In genomic region chr13:81740898-81741297, GRCm38 (mm10) we compare ENCODE assay signal across 14 mouse cellular contexts. TPM values are rescaled to one million over a fixed set of nuclear protein-coding genes. Genes with fewer than 3 reads are reported as not detected.
DNase-seq lines count a peak whose midpoint lies in the region; ATAC-seq lines count a peak whose summit lies in the region.
"Had no signal": no experiment of that assay in that cellular context is flagged by ENCODE, and none has a peak within 500 bp of the region (broad histone marks: within the 10 kb centered on the region; RNA-seq: fewer than 3 reads in every experiment).

No protein-coding gene starts in this region.

- H3K9ac ChIP-seq in heart, embryonic 11.5 days (ENCODE audit: low read depth, low read length), result no peak overlapping the region
- no peak overlapping the region for H3K9ac ChIP-seq in midbrain, embryonic 16.5 days (ENCODE audit: low read depth, low read length)
- H3K9ac ChIP-seq: embryonic facial prominence, embryonic 12.5 days; forebrain, postnatal 0 days; heart, embryonic 12.5 days had no signal

- no peaks in the 10 kb centered on the region for H3K4me1 ChIP-seq in heart, embryonic 11.5 days (ENCODE audit: control insufficient read depth, insufficient read depth, low read length)
- no peaks in the 10 kb centered on the region for H3K4me1 ChIP-seq in midbrain, embryonic 16.5 days (ENCODE audit: control insufficient read depth, insufficient read depth, low read length)
- H3K4me1 ChIP-seq: embryonic facial prominence, embryonic 12.5 days; heart, embryonic 12.5 days had no signal

- H3K27ac ChIP-seq in heart, embryonic 11.5 days (ENCODE audit: low read depth, low read length), result no peak overlapping the region
- H3K27ac ChIP-seq in macrophage, result peak overlapping the region; percentile 42
- no peak overlapping the region for H3K27ac ChIP-seq in midbrain, embryonic 16.5 days (ENCODE audit: low read length)
- H3K27ac ChIP-seq: embryonic facial prominence, embryonic 12.5 days; hindbrain, postnatal 0 days had no signal

- DNase-seq in heart, postnatal 4 days, result no peak
- DNase-seq in yolk sac, embryonic 10.5 days (ENCODE audit: low spot score), result no peak
- no peak for DNase-seq in cerebellum, adult 9-10 months
- DNase-seq: cerebellum, adult 2 months; forebrain, postnatal 0 days; thymus, postnatal 4 days had no signal

- WGBS in heart, embryonic 11.5 days (ENCODE audit: insufficient replicate concordance), result 37% methylated on average over 3 of the region's 3 CpGs
- WGBS in macrophage (ENCODE audit: missing documents), result 5% methylated on average over 3 of the region's 3 CpGs
- WGBS in midbrain, embryonic 16.5 days, result 58% methylated on average over 3 of the region's 3 CpGs

- H3K36me3 ChIP-seq in heart, embryonic 11.5 days (ENCODE audit: control insufficient read depth, insufficient read depth, low read length), result no peaks in the 10 kb centered on the region
- H3K36me3 ChIP-seq in macrophage (ENCODE audit: inconsistent target), result no peaks in the 10 kb centered on the region
- no peaks in the 10 kb centered on the region for H3K36me3 ChIP-seq in midbrain, embryonic 16.5 days (ENCODE audit: control insufficient read depth, insufficient read depth, low read length)
- H3K36me3 ChIP-seq: embryonic facial prominence, embryonic 12.5 days; heart, embryonic 12.5 days had no signal

- H3K27me3 ChIP-seq in heart, embryonic 11.5 days (ENCODE audit: control insufficient read depth, insufficient read depth, low read length), result no peaks in the 10 kb centered on the region
- H3K27me3 ChIP-seq in midbrain, embryonic 16.5 days (ENCODE audit: control insufficient read depth, insufficient read depth, low read depth, low read length), result no peaks in the 10 kb centered on the region
- H3K27me3 ChIP-seq: embryonic facial prominence, embryonic 12.5 days; heart, embryonic 12.5 days had no signal

- H3K4me2 ChIP-seq in heart, embryonic 11.5 days, result no peak overlapping the region
- H3K4me2 ChIP-seq in midbrain, embryonic 16.5 days (ENCODE audit: low read length), result no peak overlapping the region
- H3K4me2 ChIP-seq: embryonic facial prominence, embryonic 12.5 days; heart, embryonic 12.5 days had no signal

- no peaks in the 10 kb centered on the region for H3K79me2 ChIP-seq in macrophage (ENCODE audit: inconsistent target)

- ATAC-seq in heart, embryonic 11.5 days (replicated peaks; ENCODE audit: insufficient number of reproducible peaks, low FRiP score, low TSS enrichment), result 0 out of 2 replicates have a peak, but pooled peaks have one; percentile 10
- ATAC-seq in CD4-positive, CD25-positive, alpha-beta regulatory T cell, adult 4 months, result peak; percentile 37
- ATAC-seq in erythroid progenitor cell, adult 5-6 weeks (replicated peaks; ENCODE audit: low FRiP score, poor library complexity, severe bottlenecking), result peak; percentile 86
- ATAC-seq in midbrain, embryonic 16.5 days, result no peak
- ATAC-seq: forebrain, postnatal 0 days; hindbrain, postnatal 0 days had no signal

- no peak overlapping the region for H3K4me3 ChIP-seq in heart, embryonic 11.5 days (ENCODE audit: low read depth, low read length)
- no peak overlapping the region for H3K4me3 ChIP-seq in macrophage (ENCODE audit: inconsistent target)
- H3K4me3 ChIP-seq in midbrain, embryonic 16.5 days (ENCODE audit: low read depth, low read length), result no peak overlapping the region
- H3K4me3 ChIP-seq: embryonic facial prominence, embryonic 12.5 days; heart, embryonic 12.5 days had no signal

- no peaks in the 10 kb centered on the region for H3K9me3 ChIP-seq in heart, embryonic 11.5 days (replicated peaks; ENCODE audit: control insufficient read depth, low read length)
- no peaks in the 10 kb centered on the region for H3K9me3 ChIP-seq in midbrain, embryonic 16.5 days (replicated peaks; ENCODE audit: control insufficient read depth, low read length, poor library complexity, severe bottlenecking)
- H3K9me3 ChIP-seq: embryonic facial prominence, embryonic 12.5 days; heart, embryonic 12.5 days had no signal

RNA-seq across cellular contexts. Expression of gene Mblac2, which starts 29.8 kb away (rescaled TPM):
- polyA plus RNA-seq in heart, embryonic 11.5 days (2014; fragmentation: Nextera tagmentation; extraction: Ambion mirVana), result 6.1 and 6.6 TPM in 2 replicates
- total RNA-seq in heart, postnatal 4 days (2021), result 1 to 10 TPM; 2.4 to 3.0 TPM
- polyA plus RNA-seq in CD4-positive, CD25-positive, alpha-beta regulatory T cell, adult 4 months (2017; shearing (Covaris generic)), result 10 to 100 TPM in 1 of 2 experiments, 1 to 10 TPM in 1; 9.6 to 14.8 TPM
- total RNA-seq in erythroid progenitor cell, adult 5-6 weeks (2015; ENCODE audit: low replicate concordance), result 2.1 TPM in 1 of 2 replicates, not detected in the other
- total RNA-seq in erythroid progenitor cell, adult 5-6 weeks (2017; ENCODE audit: low replicate concordance), result not detected in 2 replicates
- total RNA-seq in macrophage (2018; cell fraction: chromatin; rRNA removed), result 1 to 10 TPM in 19 of 26 experiments, under 1 TPM in 6, not detected in 1; 0.27 to 9.7 (median 3.7) TPM
- total RNA-seq in macrophage (2018; cell fraction: cytosol; rRNA removed), result 1 to 10 TPM; 1.3 to 6.7 (median 4.3) TPM
- total RNA-seq in macrophage (2018; cell fraction: nucleus; rRNA removed), result 10 to 100 TPM in 3 of 26 experiments, 1 to 10 TPM in 21, under 1 TPM in 2; 0.79 to 12.0 (median 3.6) TPM
- polyA plus RNA-seq in macrophage (2018), result 4.7 to 8.1 TPM (median 5.0 TPM) in 3 replicates
- polyA plus RNA-seq in midbrain, embryonic 16.5 days (2015; fragmentation: Nextera tagmentation; extraction: Ambion mirVana), result 41.3 and 55.4 TPM in 2 replicates

RNA-seq across cellular contexts. Expression of gene Polr3g, which starts 30.1 kb away (rescaled TPM):
- polyA plus RNA-seq in heart, embryonic 11.5 days (2014; fragmentation: Nextera tagmentation; extraction: Ambion mirVana), result 22.5 and 26.2 TPM in 2 replicates
- 1 to 10 TPM; 3.4 to 4.4 TPM for total RNA-seq in heart, postnatal 4 days (2021)
- polyA plus RNA-seq in CD4-positive, CD25-positive, alpha-beta regulatory T cell, adult 4 months (2017; shearing (Covaris generic)), result 1 to 10 TPM; 6.8 to 8.4 TPM
- 3.4 and 10.8 TPM in 2 replicates for total RNA-seq in erythroid progenitor cell, adult 5-6 weeks (2015; ENCODE audit: low replicate concordance)
- total RNA-seq in erythroid progenitor cell, adult 5-6 weeks (2017; ENCODE audit: low replicate concordance), result 1.4 and 1.9 TPM in 2 replicates
- 10 to 100 TPM in 1 of 26 experiments, 1 to 10 TPM in 18, under 1 TPM in 6, not detected in 1; 0.25 to 11.1 (median 2.9) TPM for total RNA-seq in macrophage (2018; cell fraction: chromatin; rRNA removed)
- total RNA-seq in macrophage (2018; cell fraction: cytosol; rRNA removed), result 1 to 10 TPM; 1.2 to 7.2 (median 3.0) TPM
- 10 to 100 TPM in 1 of 26 experiments, 1 to 10 TPM in 21, under 1 TPM in 4; 0.51 to 11.6 (median 2.7) TPM for total RNA-seq in macrophage (2018; cell fraction: nucleus; rRNA removed)
- 3.6 to 12.2 TPM (median 8.5 TPM) in 3 replicates for polyA plus RNA-seq in macrophage (2018)
- polyA plus RNA-seq in midbrain, embryonic 16.5 days (2015; fragmentation: Nextera tagmentation; extraction: Ambion mirVana), result 3.3 and 3.8 TPM in 2 replicates

RNA-seq across cellular contexts. Expression of gene Cetn3, which starts 42.0 kb away (rescaled TPM):
- polyA plus RNA-seq in heart, embryonic 11.5 days (2014; fragmentation: Nextera tagmentation; extraction: Ambion mirVana), result 220 and 240 TPM in 2 replicates
- 100 to 1,000 TPM; 119 to 127 TPM for total RNA-seq in heart, postnatal 4 days (2021)
- polyA plus RNA-seq in CD4-positive, CD25-positive, alpha-beta regulatory T cell, adult 4 months (2017; shearing (Covaris generic)), result 100 to 1,000 TPM; 178 to 181 TPM
- 55.8 and 76.4 TPM in 2 replicates for total RNA-seq in erythroid progenitor cell, adult 5-6 weeks (2015; ENCODE audit: low replicate concordance)
- total RNA-seq in erythroid progenitor cell, adult 5-6 weeks (2017; ENCODE audit: low replicate concordance), result 93.9 and 162 TPM in 2 replicates
- total RNA-seq in macrophage (2018; cell fraction: chromatin; rRNA removed), result 10 to 100 TPM; 12.0 to 52.7 (median 29.8) TPM
- 10 to 100 TPM; 51.1 to 90.0 (median 64.8) TPM for total RNA-seq in macrophage (2018; cell fraction: cytosol; rRNA removed)
- 10 to 100 TPM; 15.6 to 66.8 (median 30.5) TPM for total RNA-seq in macrophage (2018; cell fraction: nucleus; rRNA removed)
- 54.4 to 194 TPM (median 85.7 TPM) in 3 replicates for polyA plus RNA-seq in macrophage (2018)
- 208 and 218 TPM in 2 replicates for polyA plus RNA-seq in midbrain, embryonic 16.5 days (2015; fragmentation: Nextera tagmentation; extraction: Ambion mirVana)
